Mouse (Mus musculus) midbrain, embryonic 16.5 days (tissue): ENCODE results near the gene S100a11. TPM values are rescaled to one million over a fixed set of nuclear protein-coding genes. Genes with fewer than 3 reads are reported as not detected.
A peak's percentile ranks its signal among the peaks of the same experiment; 100 is the strongest.

Source experiments
- ATAC-seq: fragments of 200-750 bp; cut with Nextera tagmentation; 2 replicates; pipeline ENCODE4 v1.8.0; 2017; ENCODE audit warnings: moderate TSS enrichment
- H3K27ac ChIP-seq: fragments of 300-500 bp; sonication (generic); 2 replicates; pipeline ENCODE4 v1.5.1; 2014; ENCODE audit warnings: mild to moderate bottlenecking, low read length, mixed read lengths
- H3K27me3 ChIP-seq: fragments of 300-500 bp; sonication (generic); 2 replicates; pipeline ENCODE4 v1.6.1; 2014; ENCODE audit warnings: low read depth, low read length, mixed read lengths; ENCODE audit not compliant: control insufficient read depth, insufficient read depth
- H3K36me3 ChIP-seq: fragments of 300-500 bp; sonication (generic); 2 replicates; pipeline ENCODE4 v1.6.1; 2014; ENCODE audit warnings: mild to moderate bottlenecking, low read length, moderate library complexity, mixed read lengths; ENCODE audit not compliant: control insufficient read depth, insufficient read depth
- H3K4me1 ChIP-seq: fragments of 300-500 bp; sonication (generic); 2 replicates; pipeline ENCODE4 v1.6.1; 2014; ENCODE audit warnings: mild to moderate bottlenecking, low read length, mixed read lengths; ENCODE audit not compliant: control insufficient read depth, insufficient read depth
- H3K4me2 ChIP-seq: fragments of 300-500 bp; sonication (generic); 2 replicates; pipeline ENCODE4 v1.6.1; 2014; ENCODE audit warnings: mild to moderate bottlenecking, low read length, mixed read lengths
- H3K4me3 ChIP-seq: fragments of 300-500 bp; sonication (generic); 2 replicates; pipeline ENCODE4 v1.5.1; 2014; ENCODE audit warnings: low read depth, mild to moderate bottlenecking, low read length, moderate library complexity, mixed read lengths
- H3K9ac ChIP-seq: fragments of 300-500 bp; sonication (generic); 2 replicates; pipeline ENCODE4 v1.6.1; 2014; ENCODE audit warnings: low read depth, low read length, mixed read lengths
- H3K9me3 ChIP-seq: fragments of 300-500 bp; sonication (generic); replicated peaks from 2 replicates; pipeline ENCODE4 v1.6.1; 2014; ENCODE audit warnings: mild to moderate bottlenecking, low read length, mixed read lengths; ENCODE audit not compliant: control insufficient read depth, poor library complexity, severe bottlenecking
- WGBS: fragments of 180-500 bp; shearing (Covaris S2); extraction: QIAGEN DNeasy Blood & Tissue Kit; methylation state at CpG from one replicate; pipeline ENCODE4 v1.1.7; 2014; 5-methylcytosine and 5-hydroxymethylcytosine counted together
- polyA plus RNA-seq: library from polyadenylated mRNA; unstranded; fragments of >200 nt; fragmentation: Nextera tagmentation; extraction: Ambion mirVana; gene quantifications from 2 replicates; pipeline ENCODE4 v1.2.1, GENCODE M21; 2015

Gene S100a11
- polyA plus RNA-seq, 1 experiment from 2014 or later: 141 TPM

DNA sequence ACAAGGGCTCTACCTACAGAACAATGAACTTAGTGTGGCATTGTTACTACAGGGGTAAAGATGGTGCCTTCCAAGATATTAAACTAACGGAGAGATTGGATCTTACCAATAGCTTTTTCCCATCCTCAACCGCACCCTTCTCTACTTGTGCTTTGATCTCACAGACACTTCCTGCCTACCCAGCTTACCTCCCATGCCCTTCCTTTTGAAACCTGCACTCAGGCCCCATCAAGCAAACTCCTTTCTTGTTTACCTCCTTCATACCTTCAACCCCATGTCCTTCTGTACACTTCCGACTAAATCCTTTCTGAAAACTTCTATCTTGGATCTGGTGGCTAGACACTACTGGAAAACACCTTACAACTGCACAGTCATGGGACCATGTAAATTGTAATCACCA is 5.7 kb upstream of the S100a11 start:
- H3K4me1 ChIP-seq: no peaks in the 10 kb centered on the region
- no peaks in the 10 kb centered on the region for H3K9me3 ChIP-seq
- no peak overlapping the region for H3K9ac ChIP-seq
- H3K36me3 ChIP-seq: no peaks in the 10 kb centered on the region
- no peak overlapping the region for H3K4me3 ChIP-seq
- H3K4me2 ChIP-seq: no peak overlapping the region
- no peak overlapping the region for H3K27ac ChIP-seq
- WGBS: 94% methylated on average over 3 of the region's 3 CpGs
- no peak for ATAC-seq
- no peaks in the 10 kb centered on the region for H3K27me3 ChIP-seq

DNA sequence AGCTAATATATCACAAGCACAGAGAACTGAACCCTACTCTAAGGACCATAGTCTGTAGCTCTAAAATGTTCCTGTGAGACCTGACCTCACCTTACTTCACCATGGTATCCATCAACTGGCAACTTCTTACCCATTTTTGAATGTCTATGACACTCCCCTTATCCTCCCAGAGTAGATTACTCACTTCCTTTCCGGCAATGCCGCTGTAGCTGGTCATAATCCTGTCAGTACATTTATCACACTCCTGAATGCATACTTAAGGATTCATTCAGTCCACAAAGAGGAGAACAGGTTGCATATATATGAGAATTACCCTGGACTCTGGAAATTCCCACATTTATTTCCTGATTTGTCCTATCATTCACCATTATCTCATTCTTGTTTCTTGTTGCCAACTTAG is 2.9 kb upstream of the S100a11 start:
- H3K4me2 ChIP-seq: no peak overlapping the region
- no peak overlapping the region for H3K4me3 ChIP-seq
- no peak overlapping the region for H3K9ac ChIP-seq
- H3K27me3 ChIP-seq: no peaks in the 10 kb centered on the region
- no peak overlapping the region for H3K27ac ChIP-seq
- 93% methylated on average over 2 of the region's 2 CpGs for WGBS
- no peaks in the 10 kb centered on the region for H3K36me3 ChIP-seq
- peaks cover 3% of the 10 kb centered on the region; the same call in 1 of the 2 replicates for H3K4me1 ChIP-seq
- no peaks in the 10 kb centered on the region for H3K9me3 ChIP-seq
- ATAC-seq: no peak

GRCm38 (mm10) chr3:93519856-93520329 is 395 bp upstream of the S100a11 start:
- Histone ChIP-seq H3K4me1 (peaks cover 3% of the 10 kb centered on the region; the same call in 1 of the 2 replicates), H3K4me2 (peak overlapping the region; percentile 93), H3K4me3 (peak overlapping the region; percentile 54), H3K36me3 (no peaks in the 10 kb centered on the region), H3K9me3 (no peaks in the 10 kb centered on the region), H3K27me3 (no peaks in the 10 kb centered on the region), H3K27ac (no peak overlapping the region), H3K9ac (no peak overlapping the region)
- WGBS: 57% methylated on average over 5 of the region's 5 CpGs
- peak; percentile 7; the same call in 1 of the 2 replicates for ATAC-seq

DNA sequence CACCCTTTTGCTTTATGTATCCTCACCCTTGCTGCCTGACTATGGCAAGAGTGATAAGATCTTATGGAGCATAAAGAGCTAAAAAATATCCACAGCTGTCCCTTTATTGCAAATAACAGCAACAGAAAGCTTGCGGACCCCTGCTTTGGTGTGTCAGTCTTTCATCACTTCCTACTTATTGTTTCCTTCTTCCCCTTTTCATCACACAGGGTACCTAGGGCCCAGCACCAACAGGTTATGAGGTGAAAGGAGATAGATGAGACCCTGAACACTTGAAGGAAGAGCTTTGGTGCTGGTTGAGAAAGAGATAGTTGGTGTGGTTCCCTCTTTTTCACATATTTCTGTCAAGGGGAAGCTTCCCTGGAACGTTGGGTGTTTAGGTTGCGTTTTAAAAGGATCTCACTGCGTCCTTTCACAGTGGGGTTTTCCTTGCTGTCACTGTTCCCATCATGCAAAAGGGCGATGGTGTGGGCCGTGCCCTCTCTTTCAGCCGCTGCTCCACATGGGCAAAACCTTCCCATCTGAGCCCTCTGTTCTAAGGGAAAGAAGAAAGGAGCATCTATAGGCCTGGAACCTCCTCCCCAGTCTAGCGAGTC is 1.3 kb downstream of the S100a11 start:
- no peak overlapping the region for H3K9ac ChIP-seq
- no peaks in the 10 kb centered on the region for H3K36me3 ChIP-seq
- H3K9me3 ChIP-seq: no peaks in the 10 kb centered on the region
- 87% methylated on average over 8 of the region's 8 CpGs for WGBS
- no peak overlapping the region for H3K27ac ChIP-seq
- no peak for ATAC-seq
- no peaks in the 10 kb centered on the region for H3K27me3 ChIP-seq
- no peak overlapping the region for H3K4me3 ChIP-seq
- peak overlapping the region; percentile 93; the same call in 1 of the 2 replicates for H3K4me2 ChIP-seq
- H3K4me1 ChIP-seq: peaks cover 3% of the 10 kb centered on the region; the same call in 1 of the 2 replicates

- no peak overlapping the region for H3K27ac ChIP-seq
- ATAC-seq: no peak
- H3K9ac ChIP-seq: no peak overlapping the region
- peaks cover 3% of the 10 kb centered on the region; the same call in 1 of the 2 replicates for H3K4me1 ChIP-seq
- H3K4me2 ChIP-seq: no peak overlapping the region
- no peaks in the 10 kb centered on the region for H3K36me3 ChIP-seq
- H3K4me3 ChIP-seq: no peak overlapping the region
- H3K27me3 ChIP-seq: no peaks in the 10 kb centered on the region
- 36% methylated on average over 7 of the region's 7 CpGs for WGBS
- H3K9me3 ChIP-seq: no peaks in the 10 kb centered on the region
Observed at GRCm38 (mm10) chr3:93522611-93523010, 2.3 kb downstream of the S100a11 start.

DNA sequence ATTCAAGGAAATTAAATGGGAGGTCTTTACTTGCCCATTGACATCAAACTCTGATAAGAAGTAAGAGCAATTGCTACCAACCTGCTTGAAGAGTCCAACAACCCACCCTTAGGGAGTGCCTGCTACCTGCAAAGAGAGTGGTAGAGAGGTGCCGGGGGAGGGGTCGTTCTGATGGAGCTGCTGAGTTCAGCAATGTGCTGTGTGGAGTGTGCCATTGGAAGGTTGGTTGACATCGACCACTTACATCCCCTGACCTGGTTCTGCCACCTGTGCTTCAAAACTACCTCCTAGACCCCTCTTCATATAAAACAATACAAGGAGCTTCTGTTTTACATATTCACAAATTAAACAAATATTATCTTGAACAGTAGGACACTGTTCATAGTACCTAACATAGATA is 7.0 kb downstream of the S100a11 start:
- no peaks in the 10 kb centered on the region for H3K9me3 ChIP-seq
- no peak for ATAC-seq

GRCm38 (mm10) chr3:93528807-93529206 is 8.5 kb downstream of the S100a11 start:
- Histone ChIP-seq H3K4me2 (no peak overlapping the region), H3K27me3 (no peaks in the 10 kb centered on the region), H3K36me3 (no peaks in the 10 kb centered on the region), H3K9me3 (no peaks in the 10 kb centered on the region), H3K4me1 (no peaks in the 10 kb centered on the region), H3K27ac (no peak overlapping the region), H3K9ac (no peak overlapping the region), H3K4me3 (no peak overlapping the region)
- no peak for ATAC-seq
- 90% methylated on average over 5 of the region's 5 CpGs for WGBS

More for the DNA sequence above, 7.0 kb downstream of the S100a11 start:
- no peaks in the 10 kb centered on the region for H3K27me3 ChIP-seq
- no peak overlapping the region for H3K27ac ChIP-seq
- WGBS: 94% methylated on average over 3 of the region's 3 CpGs
- no peak overlapping the region for H3K9ac ChIP-seq
- H3K4me1 ChIP-seq: no peaks in the 10 kb centered on the region
- H3K36me3 ChIP-seq: no peaks in the 10 kb centered on the region
- no peak overlapping the region for H3K4me2 ChIP-seq
- no peak overlapping the region for H3K4me3 ChIP-seq

GRCm38 (mm10) chr3:93537068-93537576 is 16.8 kb downstream of the S100a11 start:
- no peak overlapping the region for H3K9ac ChIP-seq
- H3K4me1 ChIP-seq: no peaks in the 10 kb centered on the region
- no peak overlapping the region for H3K27ac ChIP-seq
- ATAC-seq: no peak
- H3K4me3 ChIP-seq: no peak overlapping the region
- 50% methylated on average over 2 of the region's 2 CpGs for WGBS
- no peak overlapping the region for H3K4me2 ChIP-seq
- H3K27me3 ChIP-seq: no peaks in the 10 kb centered on the region
- H3K36me3 ChIP-seq: no peaks in the 10 kb centered on the region
- H3K9me3 ChIP-seq: no peaks in the 10 kb centered on the region

DNA sequence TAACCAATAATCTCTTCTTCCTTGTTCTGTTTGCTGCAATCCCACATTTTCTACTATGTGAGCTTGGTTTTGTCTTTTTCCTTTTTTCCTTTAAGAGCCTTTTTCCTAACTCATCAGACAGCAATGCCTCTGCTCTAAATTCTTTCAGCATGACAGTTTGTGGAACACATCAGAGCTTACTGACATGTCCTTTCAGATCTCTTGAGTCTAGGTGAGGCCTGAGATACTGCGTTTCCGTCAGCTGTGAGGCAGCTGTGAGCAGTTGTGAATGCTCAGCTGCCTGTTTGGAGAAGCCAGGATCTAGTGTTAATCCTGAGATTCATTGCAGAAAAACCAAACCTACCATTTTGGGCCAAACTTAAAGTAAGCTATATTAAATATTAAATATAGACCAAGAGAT is 18.2 kb downstream of the S100a11 start:
- no peak for ATAC-seq
- Histone ChIP-seq H3K27ac (no peak overlapping the region), H3K4me2 (no peak overlapping the region), H3K9ac (no peak overlapping the region), H3K4me1 (no peaks in the 10 kb centered on the region), H3K27me3 (no peaks in the 10 kb centered on the region), H3K4me3 (no peak overlapping the region), H3K36me3 (no peaks in the 10 kb centered on the region), H3K9me3 (no peaks in the 10 kb centered on the region)
- WGBS: 87% methylated on average over 2 of the region's 2 CpGs
